ENCODE assay signal across 28 mouse cellular contexts in the genomic region with DNA sequence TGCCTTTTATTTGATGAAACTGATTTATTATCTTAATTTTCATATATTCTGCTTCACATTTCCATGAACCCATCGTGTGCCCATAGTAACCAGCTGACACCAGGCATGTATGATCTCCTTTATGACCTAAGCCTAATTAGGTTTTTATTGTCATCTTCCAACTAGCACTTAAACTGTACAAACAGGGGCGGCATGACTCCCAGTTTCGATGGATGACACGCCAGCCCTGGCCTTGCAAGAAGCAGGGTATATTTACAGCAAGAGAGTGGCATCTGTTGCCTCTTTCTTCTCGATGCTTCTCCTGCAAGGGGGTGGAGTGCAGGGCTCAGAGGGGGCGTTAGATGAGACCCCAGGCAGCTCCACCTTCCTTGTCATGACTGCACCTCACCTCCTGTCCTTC.
DNase-seq lines count a peak whose midpoint lies in the region; ATAC-seq lines count a peak whose summit lies in the region.
"Had no signal": no experiment of that assay in that cellular context is flagged by ENCODE, and none has a peak within 500 bp of the region (broad histone marks: within the 10 kb centered on the region; RNA-seq: fewer than 3 reads in every experiment).

No protein-coding gene starts in this region.

- no peak overlapping the region for H3K4me3 ChIP-seq in heart, embryonic 12.5 days
- no peak overlapping the region for H3K4me3 ChIP-seq in midbrain, embryonic 13.5 days (replicated peaks)
- H3K4me3 ChIP-seq in midbrain, embryonic 11.5 days (ENCODE audit: low read depth, low read length), result no peak overlapping the region
- no peak overlapping the region for H3K4me3 ChIP-seq in neural tube, embryonic 13.5 days
- no peak overlapping the region for H3K4me3 ChIP-seq in midbrain, embryonic 16.5 days (ENCODE audit: low read depth, low read length)
- H3K4me3 ChIP-seq: embryonic facial prominence, embryonic 10.5 days; embryonic facial prominence, embryonic 13.5 days; erythroblast, embryonic 14.5 days; heart, embryonic 15.5 days; hindbrain, embryonic 12.5 days had no signal

- no peaks in the 10 kb centered on the region for H3K36me3 ChIP-seq in heart, embryonic 12.5 days
- H3K36me3 ChIP-seq in midbrain, embryonic 13.5 days, result no peaks in the 10 kb centered on the region
- no peaks in the 10 kb centered on the region for H3K36me3 ChIP-seq in midbrain, embryonic 11.5 days (ENCODE audit: control insufficient read depth, insufficient read depth, low read length)
- no peaks in the 10 kb centered on the region for H3K36me3 ChIP-seq in neural tube, embryonic 13.5 days
- no peaks in the 10 kb centered on the region for H3K36me3 ChIP-seq in midbrain, embryonic 16.5 days (ENCODE audit: control insufficient read depth, insufficient read depth, low read length)
- H3K36me3 ChIP-seq: embryonic facial prominence, embryonic 10.5 days; embryonic facial prominence, embryonic 13.5 days; heart, embryonic 15.5 days; hindbrain, embryonic 12.5 days had no signal

- H3K9ac ChIP-seq in heart, embryonic 12.5 days, result no peak overlapping the region
- H3K9ac ChIP-seq in midbrain, embryonic 13.5 days (replicated peaks), result no peak overlapping the region
- H3K9ac ChIP-seq in midbrain, embryonic 11.5 days (ENCODE audit: low read length), result no peak overlapping the region
- no peak overlapping the region for H3K9ac ChIP-seq in neural tube, embryonic 13.5 days
- no peak overlapping the region for H3K9ac ChIP-seq in midbrain, embryonic 16.5 days (ENCODE audit: low read depth, low read length)
- H3K9ac ChIP-seq: embryonic facial prominence, embryonic 13.5 days; heart, embryonic 15.5 days; hindbrain, embryonic 12.5 days had no signal

- no peaks in the 10 kb centered on the region for H3K9me3 ChIP-seq in heart, embryonic 12.5 days (replicated peaks)
- H3K9me3 ChIP-seq in midbrain, embryonic 13.5 days, result no peaks in the 10 kb centered on the region
- no peaks in the 10 kb centered on the region for H3K9me3 ChIP-seq in midbrain, embryonic 11.5 days (ENCODE audit: control insufficient read depth, low read length)
- H3K9me3 ChIP-seq in neural tube, embryonic 13.5 days, result no peaks in the 10 kb centered on the region
- no peaks in the 10 kb centered on the region for H3K9me3 ChIP-seq in midbrain, embryonic 16.5 days (replicated peaks; ENCODE audit: control insufficient read depth, low read length, poor library complexity, severe bottlenecking)
- H3K9me3 ChIP-seq: embryonic facial prominence, embryonic 10.5 days; embryonic facial prominence, embryonic 13.5 days; heart, embryonic 15.5 days; hindbrain, embryonic 12.5 days had no signal

- no peaks in the 10 kb centered on the region for H3K4me1 ChIP-seq in heart, embryonic 12.5 days (replicated peaks)
- no peaks in the 10 kb centered on the region for H3K4me1 ChIP-seq in midbrain, embryonic 13.5 days (replicated peaks)
- no peaks in the 10 kb centered on the region for H3K4me1 ChIP-seq in midbrain, embryonic 11.5 days (ENCODE audit: control insufficient read depth, insufficient read depth, low read length)
- peaks cover 9% of the 10 kb centered on the region for H3K4me1 ChIP-seq in neural tube, embryonic 13.5 days (replicated peaks)
- H3K4me1 ChIP-seq in midbrain, embryonic 16.5 days (ENCODE audit: control insufficient read depth, insufficient read depth, low read length), result peaks cover 5% of the 10 kb centered on the region; the same call in 1 of the 2 replicates
- H3K4me1 ChIP-seq: heart, embryonic 15.5 days had no signal

- ATAC-seq in heart, embryonic 12.5 days (ENCODE audit: insufficient number of reproducible peaks, low FRiP score), result no peak
- ATAC-seq in midbrain, embryonic 13.5 days, result peak; percentile 53; the same call in 1 of the 2 replicates
- ATAC-seq in midbrain, embryonic 11.5 days (ENCODE audit: low FRiP score), result no peak
- peak; percentile 53; the same call in 1 of the 2 replicates for ATAC-seq in neural tube, embryonic 13.5 days (ENCODE audit: low read depth)
- ATAC-seq in midbrain, embryonic 16.5 days, result 0 out of 2 replicates have a peak, but pooled peaks have one; percentile 32
- no peak for ATAC-seq in inflammation-experienced regulatory T-cells, adult 6 months
- ATAC-seq: CD4-positive, CD25-positive, alpha-beta regulatory T cell, adult 4 months; forebrain, embryonic 16.5 days; hindbrain, postnatal 0 days had no signal

- no peak overlapping the region for H3K4me2 ChIP-seq in heart, embryonic 12.5 days
- H3K4me2 ChIP-seq in midbrain, embryonic 13.5 days (replicated peaks), result no peak overlapping the region
- H3K4me2 ChIP-seq in midbrain, embryonic 11.5 days, result no peak overlapping the region
- H3K4me2 ChIP-seq in neural tube, embryonic 13.5 days, result no peak overlapping the region
- no peak overlapping the region for H3K4me2 ChIP-seq in midbrain, embryonic 16.5 days (ENCODE audit: low read length)
- H3K4me2 ChIP-seq: embryonic facial prominence, embryonic 13.5 days; heart, embryonic 11.5 days; heart, embryonic 15.5 days; hindbrain, embryonic 12.5 days had no signal

- peak; percentile 74 for DNase-seq in heart, adult 11 months
- DNase-seq in midbrain, embryonic 11.5 days (ENCODE audit: low spot score, missing footprints), result no peak
- no peak for DNase-seq in neural tube, embryonic 10.5 days (ENCODE audit: extremely low spot score, low spot score)
- DNase-seq: adrenal gland, adult 2 months; adrenal gland, postnatal 14 days; cerebellum, adult 11-12 months; cerebellum, adult 8-10 months; cerebellum, postnatal 10 days; cerebellum, postnatal 36 days; embryo, embryonic 11 days; gastrocnemius, postnatal 10 days; gastrocnemius, postnatal 36 days; heart, postnatal 10 days; heart, postnatal 36 days had no signal

- no peak overlapping the region for H3K27ac ChIP-seq in heart, embryonic 12.5 days (ENCODE audit: poor library complexity, severe bottlenecking)
- no peak overlapping the region for H3K27ac ChIP-seq in midbrain, embryonic 13.5 days
- no peak overlapping the region for H3K27ac ChIP-seq in midbrain, embryonic 11.5 days (ENCODE audit: low read depth, low read length)
- H3K27ac ChIP-seq in neural tube, embryonic 13.5 days (replicated peaks), result peak overlapping the region; percentile 71
- H3K27ac ChIP-seq in midbrain, embryonic 16.5 days (ENCODE audit: low read length), result no peak overlapping the region
- H3K27ac ChIP-seq: embryonic facial prominence, embryonic 10.5 days; embryonic facial prominence, embryonic 13.5 days; heart, embryonic 15.5 days; hindbrain, embryonic 12.5 days; hindbrain, postnatal 0 days had no signal

- no peaks in the 10 kb centered on the region for H3K27me3 ChIP-seq in heart, embryonic 12.5 days (replicated peaks)
- no peaks in the 10 kb centered on the region for H3K27me3 ChIP-seq in midbrain, embryonic 13.5 days
- H3K27me3 ChIP-seq in midbrain, embryonic 11.5 days (ENCODE audit: control insufficient read depth, insufficient read depth, low read length), result no peaks in the 10 kb centered on the region
- H3K27me3 ChIP-seq in neural tube, embryonic 13.5 days, result no peaks in the 10 kb centered on the region
- no peaks in the 10 kb centered on the region for H3K27me3 ChIP-seq in midbrain, embryonic 16.5 days (ENCODE audit: control insufficient read depth, insufficient read depth, low read depth, low read length)
- H3K27me3 ChIP-seq: embryonic facial prominence, embryonic 13.5 days; heart, embryonic 15.5 days; hindbrain, embryonic 12.5 days had no signal

- 65% methylated on average over 6 of the region's 6 CpGs for WGBS in heart, embryonic 12.5 days
- WGBS in midbrain, embryonic 13.5 days, result 72% methylated on average over 6 of the region's 6 CpGs
- 74% methylated on average over 6 of the region's 6 CpGs for WGBS in midbrain, embryonic 11.5 days
- 27% methylated on average over 6 of the region's 6 CpGs for WGBS in neural tube, embryonic 13.5 days
- WGBS in midbrain, embryonic 16.5 days, result 68% methylated on average over 6 of the region's 6 CpGs

Comparison
In these comparisons a context has a peak if more than half of its experiments do, and no peak if none do; other contexts are left out.
1. ATAC-seq: peak in midbrain, embryonic 13.5 days (single experiment), neural tube, embryonic 13.5 days (single experiment) and midbrain, embryonic 16.5 days (single experiment); none in heart, embryonic 12.5 days (single experiment), midbrain, embryonic 11.5 days (single experiment) and inflammation-experienced regulatory T-cells, adult 6 months (single experiment).